Comparison of ENCODE assay signal across 23 mouse cellular contexts in the genomic region with DNA sequence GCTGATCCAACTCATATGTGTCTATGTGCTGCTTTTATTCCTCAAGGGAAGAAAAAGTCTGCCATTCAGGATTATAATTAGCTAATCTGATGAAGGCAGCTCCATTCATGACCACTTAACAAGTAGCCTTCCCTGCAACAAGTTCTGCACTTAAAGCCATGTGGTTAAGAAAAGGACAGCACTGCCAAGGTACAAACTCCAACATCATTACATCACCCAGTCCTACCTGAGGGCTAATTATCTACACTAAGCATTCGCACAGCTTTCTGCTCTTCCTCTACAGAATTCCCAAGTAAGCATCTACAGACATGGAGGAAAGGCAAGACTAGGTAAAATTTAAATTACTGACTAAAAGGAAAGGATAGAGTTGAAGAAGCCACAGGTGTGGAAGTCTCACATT. TPM values are rescaled to one million over a fixed set of nuclear protein-coding genes. Genes with fewer than 3 reads are reported as not detected.
DNase-seq lines count a peak whose midpoint lies in the region; ATAC-seq lines count a peak whose summit lies in the region.
"Had no signal": no experiment of that assay in that cellular context is flagged by ENCODE, and none has a peak within 500 bp of the region (broad histone marks: within the 10 kb centered on the region; RNA-seq: fewer than 3 reads in every experiment).

No protein-coding gene starts in this region.

- WGBS in intestine, embryonic 15.5 days = 69% methylated on average over 1 of the region's 1 CpGs

- H3K9ac ChIP-seq in intestine, embryonic 15.5 days = no peak overlapping the region
- H3K9ac ChIP-seq: embryonic facial prominence, embryonic 12.5 days; embryonic facial prominence, embryonic 15.5 days; forebrain, embryonic 12.5 days; forebrain, embryonic 15.5 days; heart, embryonic 13.5 days; hindbrain, embryonic 14.5 days had no signal

- H3K36me3 ChIP-seq in intestine, embryonic 15.5 days = no peaks in the 10 kb centered on the region
- H3K36me3 ChIP-seq: embryonic facial prominence, embryonic 12.5 days; embryonic facial prominence, embryonic 15.5 days; forebrain, embryonic 12.5 days; forebrain, embryonic 15.5 days; heart, embryonic 10.5 days; heart, embryonic 13.5 days had no signal

- no peak overlapping the region for H3K4me2 ChIP-seq in intestine, embryonic 15.5 days (replicated peaks)
- H3K4me2 ChIP-seq: embryonic facial prominence, embryonic 12.5 days; embryonic facial prominence, embryonic 15.5 days; forebrain, embryonic 12.5 days; forebrain, embryonic 15.5 days; heart, embryonic 13.5 days; hindbrain, embryonic 14.5 days had no signal

- peak; percentile 83 for ATAC-seq in intestine, embryonic 15.5 days
- no peak for ATAC-seq in activated CD4-positive, CD25-positive, alpha-beta regulatory T cell, adult 4 months
- ATAC-seq: forebrain, embryonic 15.5 days had no signal

- no peaks in the 10 kb centered on the region for H3K9me3 ChIP-seq in intestine, embryonic 15.5 days
- H3K9me3 ChIP-seq: embryonic facial prominence, embryonic 12.5 days; embryonic facial prominence, embryonic 15.5 days; forebrain, embryonic 12.5 days; forebrain, embryonic 15.5 days; heart, embryonic 10.5 days; heart, embryonic 13.5 days had no signal

- no peaks in the 10 kb centered on the region for H3K4me1 ChIP-seq in intestine, embryonic 15.5 days (replicated peaks)
- H3K4me1 ChIP-seq: embryonic facial prominence, embryonic 12.5 days; embryonic facial prominence, embryonic 15.5 days; forebrain, embryonic 12.5 days; forebrain, embryonic 15.5 days; heart, embryonic 10.5 days; heart, embryonic 13.5 days had no signal

- no peak overlapping the region for H3K27ac ChIP-seq in intestine, embryonic 15.5 days
- H3K27ac ChIP-seq: embryonic facial prominence, embryonic 12.5 days; embryonic facial prominence, embryonic 15.5 days; forebrain, embryonic 12.5 days; forebrain, embryonic 15.5 days; heart, adult 2 months; heart, embryonic 10.5 days; heart, embryonic 13.5 days; hindbrain, embryonic 14.5 days had no signal

- peak; percentile 13 for DNase-seq in kidney, adult 11 months
- DNase-seq in kidney, postnatal 10 days = no peak
- peak; percentile 17 to 45 for DNase-seq in kidney, postnatal 36 days
- DNase-seq in kidney, adult 18-20 months = no peak
- DNase-seq in lung, postnatal 4 days = no peak
- DNase-seq: adrenal gland, postnatal 10 days; adrenal gland, postnatal 36 days; cerebellum, adult 18-20 months; cerebellum, adult 9-11 months; cerebellum, postnatal 25 days; gastrocnemius, postnatal 25 days; heart, adult 2 months; heart, postnatal 14 days; heart, postnatal 4 days had no signal

- no peak overlapping the region for H3K4me3 ChIP-seq in intestine, embryonic 15.5 days (replicated peaks)
- H3K4me3 ChIP-seq: embryonic facial prominence, embryonic 12.5 days; embryonic facial prominence, embryonic 15.5 days; forebrain, embryonic 12.5 days; forebrain, embryonic 15.5 days; heart, adult 2 months; heart, embryonic 10.5 days; heart, embryonic 13.5 days had no signal

- no peaks in the 10 kb centered on the region for H3K27me3 ChIP-seq in intestine, embryonic 15.5 days (replicated peaks)
- H3K27me3 ChIP-seq: embryonic facial prominence, embryonic 12.5 days; embryonic facial prominence, embryonic 15.5 days; forebrain, embryonic 15.5 days; heart, embryonic 13.5 days had no signal

RNA-seq across cellular contexts. Expression of a gene that starts 13.4 kb away (rescaled TPM):
- 5.6 TPM in 2 replicates for polyA plus RNA-seq in intestine, embryonic 15.5 days (2015; fragmentation: Nextera tagmentation; extraction: Ambion mirVana)
- not detected for polyA plus RNA-seq in activated CD4-positive, CD25-positive, alpha-beta regulatory T cell, adult 4 months (2017; shearing (Covaris generic))

RNA-seq across cellular contexts. Expression of a gene that starts 25.9 kb away (rescaled TPM):
- 0.18 and 0.24 TPM in 2 replicates for polyA plus RNA-seq in intestine, embryonic 15.5 days (2015; fragmentation: Nextera tagmentation; extraction: Ambion mirVana)
- polyA plus RNA-seq in activated CD4-positive, CD25-positive, alpha-beta regulatory T cell, adult 4 months (2017; shearing (Covaris generic)) = not detected
- polyA plus RNA-seq: heart, adult 2 months; heart, embryonic 10.5 days had no signal

Comparison
In these comparisons a context has a peak if more than half of its experiments do, and no peak if none do; other contexts are left out.
1. DNase-seq: peak in kidney, adult 11 months (single experiment) and kidney, postnatal 36 days (2 of 2); none in kidney, postnatal 10 days (single experiment), kidney, adult 18-20 months (single experiment) and lung, postnatal 4 days (0 of 2).